Mouse (Mus musculus): Measurements from ENCODE around the gene Btbd35f23.
"Not testable (repeated sequence)": the region's sequence is repeated elsewhere in the genome, so short reads cannot be mapped to it uniquely, and the experiment has no call there.

Btbd35f23 gene

DNA sequence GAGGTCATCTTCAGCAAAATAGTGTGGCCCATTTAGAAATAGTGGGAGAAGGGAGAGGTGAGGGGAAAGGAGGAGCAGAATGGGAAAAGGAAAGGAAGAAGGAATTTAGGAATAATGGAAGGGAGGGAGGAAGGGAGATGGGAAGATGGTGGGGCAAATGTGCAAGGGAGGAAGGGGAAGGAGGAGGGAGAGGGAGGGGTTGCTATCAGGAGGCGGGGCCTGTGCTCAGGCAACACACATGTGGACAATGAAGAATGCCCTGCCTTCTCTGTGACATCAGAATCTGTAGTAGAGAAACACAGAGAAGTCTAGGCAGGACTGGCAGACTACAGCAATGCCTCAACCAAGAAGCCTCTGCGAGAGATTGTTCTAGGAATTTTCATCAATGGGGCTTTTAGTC, at the start of gene Btbd35f23:
Gene Btbd35f23, plus strand, starts transcription at position 301 of the 400 bp plus-strand sequence.
- not testable (repeated sequence) for DNase-seq

Data from cerebellum, postnatal 25 days (tissue).